Mouse (Mus musculus) lung, embryonic 14.5 days (tissue): Measurements from ENCODE around the gene Mdfi. TPM values are rescaled to one million over a fixed set of nuclear protein-coding genes. Genes with fewer than 3 reads are reported as not detected.
A peak's percentile ranks its signal among the peaks of the same experiment; 100 is the strongest.

Experiments used
- ATAC-seq: fragments of 200-750 bp; cut with Nextera tagmentation; 2 replicates; pipeline ENCODE4 v1.8.0; 2017; ENCODE audit warnings: mild to moderate bottlenecking, moderate TSS enrichment, moderate library complexity; ENCODE audit not compliant: insufficient read depth
- DNase-seq: peaks from one replicate; pipeline ENCODE4 v3.0.0-alpha.2; 2015
- H3K27ac ChIP-seq: fragments of 300-500 bp; sonication (generic); 2 replicates; pipeline ENCODE4 v1.5.1; 2014; ENCODE audit warnings: low read depth, mild to moderate bottlenecking, moderate library complexity
- H3K27me3 ChIP-seq: fragments of 300-500 bp; sonication (generic); 2 replicates; pipeline ENCODE4 v1.6.1; 2014; ENCODE audit warnings: low read length, control low read depth; ENCODE audit not compliant: insufficient read depth
- H3K36me3 ChIP-seq: fragments of 300-500 bp; sonication (generic); 2 replicates; pipeline ENCODE4 v1.6.1; 2014; ENCODE audit warnings: control low read depth; ENCODE audit not compliant: insufficient read depth
- H3K4me1 ChIP-seq: fragments of 300-500 bp; sonication (generic); 2 replicates; pipeline ENCODE4 v1.6.1; 2014; ENCODE audit warnings: antibody characterized with exemption, control low read depth; ENCODE audit not compliant: insufficient read depth
- H3K4me2 ChIP-seq: fragments of 300-500 bp; sonication (generic); 2 replicates; pipeline ENCODE4 v1.6.1; 2014; ENCODE audit warnings: mild to moderate bottlenecking
- H3K4me3 ChIP-seq: fragments of 300-500 bp; sonication (generic); 2 replicates; pipeline ENCODE4 v1.5.1; 2014; ENCODE audit warnings: low read depth, low read length
- H3K9ac ChIP-seq: fragments of 300-500 bp; sonication (generic); 2 replicates; pipeline ENCODE4 v1.6.1; 2014
- H3K9me3 ChIP-seq: fragments of 300-500 bp; sonication (generic); 2 replicates; pipeline ENCODE4 v1.6.1; 2016; ENCODE audit warnings: low read depth, low read length, control low read depth
- CTCF ChIP-seq: IDR thresholded peaks from 2 replicates; pipeline ENCODE4 v1.5.1; 2016; ENCODE audit warnings: antibody characterized with exemption, low read depth
- WGBS: fragments of 180-500 bp; shearing (Covaris S2); extraction: QIAGEN DNeasy Blood & Tissue Kit; methylation state at CpG from one replicate; pipeline ENCODE4 v1.1.7; 2014; 5-methylcytosine and 5-hydroxymethylcytosine counted together
- polyA plus RNA-seq: library from polyadenylated mRNA; unstranded; fragments of >200 nt; fragmentation: Nextera tagmentation; extraction: Ambion mirVana; gene quantifications from 2 replicates; pipeline ENCODE4 v1.2.1, GENCODE M21; 2014

Gene Mdfi
- polyA plus RNA-seq, 1 experiment from 2014 or later: 43.6 TPM

DNA sequence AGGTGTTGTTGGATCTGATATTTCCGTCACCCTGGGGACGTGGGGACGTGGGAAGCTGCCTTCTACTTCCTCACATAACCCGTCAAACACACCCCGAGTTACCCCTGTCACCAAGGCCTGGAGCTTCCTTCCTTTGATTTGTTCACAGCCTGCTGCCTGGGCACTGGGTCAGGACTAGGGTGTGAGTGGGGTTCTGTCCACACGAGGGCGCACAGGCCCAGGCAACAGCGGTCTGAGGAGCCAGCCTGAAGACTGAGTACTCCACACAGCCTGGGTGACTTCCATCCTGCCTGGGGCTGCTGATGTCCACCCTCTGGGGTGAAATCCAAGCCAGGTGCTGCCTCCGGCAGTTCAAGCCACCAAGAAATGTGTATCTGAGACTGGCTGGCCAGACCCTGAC is 41.1 kb downstream of the Mdfi start:
- TF ChIP-seq CTCF: peak; percentile 99
- no peaks in the 10 kb centered on the region for H3K27me3 ChIP-seq
- H3K27ac ChIP-seq: no peak overlapping the region
- no peak overlapping the region for H3K9ac ChIP-seq
- H3K4me2 ChIP-seq: no peak overlapping the region
- peak; percentile 69 for ATAC-seq
- H3K4me3 ChIP-seq: no peak overlapping the region
- WGBS: 5% methylated on average over 9 of the region's 9 CpGs
- H3K9me3 ChIP-seq: no peaks in the 10 kb centered on the region
- peak; percentile 94 for DNase-seq
- H3K4me1 ChIP-seq: no peaks in the 10 kb centered on the region
- no peaks in the 10 kb centered on the region for H3K36me3 ChIP-seq

- no peak overlapping the region for H3K27ac ChIP-seq
- H3K4me1 ChIP-seq: peaks cover 7% of the 10 kb centered on the region
- 16% methylated on average over 15 of the region's 15 CpGs for WGBS
- H3K27me3 ChIP-seq: no peaks in the 10 kb centered on the region
- no peak overlapping the region for H3K4me3 ChIP-seq
- ATAC-seq (peak; percentile 77), DNase-seq (peak; percentile 95)
- no peaks in the 10 kb centered on the region for H3K9me3 ChIP-seq
- peak; percentile 98 for TF ChIP-seq CTCF
- H3K9ac ChIP-seq: no peak overlapping the region; the same call in 1 of the 2 replicates
- H3K36me3 ChIP-seq: no peaks in the 10 kb centered on the region
- no peak overlapping the region for H3K4me2 ChIP-seq
Measured at GRCm38 (mm10) chr17:47792098-47792863, 42.2 kb downstream of the Mdfi start.

GRCm38 (mm10) chr17:47788996-47789395 is 45.5 kb downstream of the Mdfi start:
- Histone ChIP-seq H3K27ac (no peak overlapping the region; the same call in 1 of the 2 replicates), H3K27me3 (no peaks in the 10 kb centered on the region)
- 73% methylated on average over 6 of the region's 6 CpGs for WGBS

GRCm38 (mm10) chr17:47788306-47788705 is 46.2 kb downstream of the Mdfi start:
- no peaks in the 10 kb centered on the region for H3K27me3 ChIP-seq
- H3K4me1 ChIP-seq: peaks cover 7% of the 10 kb centered on the region
- H3K4me2 ChIP-seq: no peak overlapping the region
- WGBS: 4% methylated on average over 4 of the region's 4 CpGs
- no peaks in the 10 kb centered on the region for H3K36me3 ChIP-seq
- no peaks in the 10 kb centered on the region for H3K9me3 ChIP-seq
- no peak for TF ChIP-seq CTCF
- DNase-seq: peak; percentile 66
- H3K27ac ChIP-seq: no peak overlapping the region
- no peak overlapping the region for H3K4me3 ChIP-seq
- peak; percentile 25; the same call in 1 of the 2 replicates for ATAC-seq
- no peak overlapping the region for H3K9ac ChIP-seq

More at GRCm38 (mm10) chr17:47788996-47789395, 45.5 kb downstream of the Mdfi start:
- no peaks in the 10 kb centered on the region for H3K36me3 ChIP-seq
- H3K4me3 ChIP-seq: no peak overlapping the region
- H3K9me3 ChIP-seq: no peaks in the 10 kb centered on the region
- ATAC-seq (no peak), DNase-seq (no peak)
- no peak for TF ChIP-seq CTCF
- no peak overlapping the region for H3K4me2 ChIP-seq
- H3K4me1 ChIP-seq: peaks cover 7% of the 10 kb centered on the region
- no peak overlapping the region for H3K9ac ChIP-seq

- WGBS: 40% methylated on average over 8 of the region's 8 CpGs
- H3K9ac ChIP-seq: peak overlapping the region; percentile 23; the same call in 1 of the 2 replicates
- H3K27me3 ChIP-seq: no peaks in the 10 kb centered on the region
Measured at GRCm38 (mm10) chr17:47787632-47788031, 46.9 kb downstream of the Mdfi start.

GRCm38 (mm10) chr17:47784411-47784810 is 50.1 kb downstream of the Mdfi start:
- Histone ChIP-seq H3K36me3 (no peaks in the 10 kb centered on the region), H3K27me3 (no peaks in the 10 kb centered on the region), H3K4me1 (peaks cover 7% of the 10 kb centered on the region), H3K9ac (no peak overlapping the region), H3K4me3 (no peak overlapping the region), H3K27ac (no peak overlapping the region), H3K9me3 (no peaks in the 10 kb centered on the region), H3K4me2 (no peak overlapping the region)
- ATAC-seq (no peak), DNase-seq (no peak)
- 81% methylated on average over 6 of the region's 6 CpGs for WGBS
- no peak for TF ChIP-seq CTCF

More at GRCm38 (mm10) chr17:47787632-47788031, 46.9 kb downstream of the Mdfi start:
- peaks cover 7% of the 10 kb centered on the region for H3K4me1 ChIP-seq
- H3K27ac ChIP-seq: no peak overlapping the region
- H3K9me3 ChIP-seq: no peaks in the 10 kb centered on the region
- DNase-seq (no peak), ATAC-seq (no peak)
- H3K36me3 ChIP-seq: no peaks in the 10 kb centered on the region
- TF ChIP-seq CTCF: no peak
- no peak overlapping the region for H3K4me3 ChIP-seq
- H3K4me2 ChIP-seq: no peak overlapping the region

DNA sequence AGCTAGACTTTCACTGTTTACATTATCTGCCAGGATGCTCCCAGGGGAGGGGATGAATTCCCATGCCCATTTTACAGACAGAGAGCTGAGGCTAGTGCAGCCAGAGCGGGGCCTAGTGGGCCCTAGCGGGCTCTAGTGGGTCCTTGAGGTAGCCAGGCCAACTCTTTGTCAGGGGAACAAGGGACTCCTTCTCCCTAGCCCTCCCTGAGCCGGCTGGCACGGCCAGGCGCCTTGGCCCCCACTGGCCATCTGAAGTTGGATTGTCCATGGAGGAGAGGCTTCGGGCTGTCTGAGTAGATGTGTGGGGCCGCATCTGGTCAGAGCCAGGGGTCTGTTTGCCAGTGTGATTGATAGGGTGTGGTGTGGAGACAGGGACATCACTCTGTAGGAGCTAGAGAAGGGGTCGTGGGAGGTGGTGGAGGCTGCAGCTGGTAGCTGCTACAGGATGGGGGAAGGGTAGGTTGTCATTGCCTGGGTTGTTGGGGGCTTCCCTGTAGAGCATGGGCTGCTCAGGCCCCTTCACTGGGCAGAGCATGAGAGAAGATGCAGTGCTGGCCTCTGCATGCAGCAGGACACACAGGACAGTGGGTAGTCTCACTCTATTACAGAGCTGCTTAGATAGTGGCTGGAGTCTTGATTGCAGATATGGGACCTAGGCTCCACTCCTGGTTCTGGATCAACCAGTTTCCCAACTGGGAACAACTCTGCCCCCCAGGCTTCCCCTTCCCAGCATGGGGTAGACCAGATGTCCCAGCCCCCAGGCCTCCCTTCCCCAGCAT is 50.9 kb downstream of the Mdfi start:
- H3K36me3 ChIP-seq: no peaks in the 10 kb centered on the region
- no peaks in the 10 kb centered on the region for H3K9me3 ChIP-seq
- no peak overlapping the region for H3K4me3 ChIP-seq
- WGBS: 52% methylated on average over 8 of the region's 8 CpGs
- no peak overlapping the region for H3K9ac ChIP-seq
- no peak for TF ChIP-seq CTCF
- H3K27me3 ChIP-seq: no peaks in the 10 kb centered on the region
- peaks cover 7% of the 10 kb centered on the region for H3K4me1 ChIP-seq
- ATAC-seq (peak; percentile 23; the same call in 1 of the 2 replicates), DNase-seq (no peak)
- H3K4me2 ChIP-seq: no peak overlapping the region
- no peak overlapping the region for H3K27ac ChIP-seq
